Mouse (Mus musculus): ENCODE measurements at regions not wholly inside any gene's neighbourhood (a gene's known extent, or its start where the extent isn't known, plus 50 kb on each side); places are given as distances from the start of the nearest gene placed in this dataset.
"Not testable (repeated sequence)": the region's sequence is repeated elsewhere in the genome, so short reads cannot be mapped to it uniquely, and the experiment has no call there.

DNA sequence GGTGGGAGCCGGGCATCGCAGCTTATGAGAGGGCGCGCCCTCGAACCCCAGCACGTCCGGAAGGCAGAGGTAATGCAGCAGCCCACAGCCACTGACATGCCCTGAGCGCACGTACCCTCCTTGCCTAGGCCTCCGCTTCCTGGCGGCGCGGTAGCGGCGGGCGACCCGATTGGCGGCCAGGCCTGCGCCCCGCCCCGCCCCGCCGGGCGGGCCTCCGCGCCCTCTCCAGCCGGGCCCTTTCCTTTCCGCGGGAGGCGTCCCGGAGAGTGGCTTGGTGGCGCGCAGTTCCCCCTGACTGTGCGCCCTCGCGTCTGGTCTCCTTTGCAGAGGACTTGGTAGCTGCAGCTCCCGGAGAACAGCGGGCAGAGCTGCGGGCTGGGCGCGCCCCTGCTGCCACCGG, 461.1 kb downstream of the Gm21863 start:
- not testable (repeated sequence) for DNase-seq (ENCODE audit: extremely low read depth, low read depth, low spot score); H3K4me1 ChIP-seq (ENCODE audit: control insufficient read depth, insufficient read depth, low read length); H3K36me3 ChIP-seq (ENCODE audit: control insufficient read depth, insufficient read depth, low read length); H3K27me3 ChIP-seq (ENCODE audit: control insufficient read depth, insufficient read depth, low read length); H3K4me3 ChIP-seq (ENCODE audit: insufficient read depth, low read depth, low read length); H3K79me2 ChIP-seq (ENCODE audit: control insufficient read depth, insufficient read depth, low read length); H3K27ac ChIP-seq (replicated peaks; ENCODE audit: insufficient read depth, low read depth, low read length); H3K9ac ChIP-seq (ENCODE audit: low read depth, low read length)
- WGBS = 7% methylated on average over 35 of the region's 42 CpGs

GRCm38 (mm10) chr12:20426359-20426758, 472.1 kb downstream of the Gm21863 start:
- WGBS = 84% methylated on average over 3 of the region's 4 CpGs
- H3K36me3 ChIP-seq (ENCODE audit: control insufficient read depth, insufficient read depth, low read length); H3K4me3 ChIP-seq (ENCODE audit: insufficient read depth, low read depth, low read length); H3K27me3 ChIP-seq (ENCODE audit: control insufficient read depth, insufficient read depth, low read length); H3K27ac ChIP-seq (replicated peaks; ENCODE audit: insufficient read depth, low read depth, low read length); H3K4me1 ChIP-seq (ENCODE audit: control insufficient read depth, insufficient read depth, low read length); H3K79me2 ChIP-seq (ENCODE audit: control insufficient read depth, insufficient read depth, low read length); DNase-seq (ENCODE audit: extremely low read depth, low read depth, low spot score); H3K9ac ChIP-seq (ENCODE audit: low read depth, low read length): not testable (repeated sequence)

- H3K27ac ChIP-seq (replicated peaks; ENCODE audit: insufficient read depth, low read depth, low read length); H3K4me3 ChIP-seq (ENCODE audit: insufficient read depth, low read depth, low read length); H3K9ac ChIP-seq (ENCODE audit: low read depth, low read length); H3K79me2 ChIP-seq (ENCODE audit: control insufficient read depth, insufficient read depth, low read length); H3K27me3 ChIP-seq (ENCODE audit: control insufficient read depth, insufficient read depth, low read length); H3K4me1 ChIP-seq (ENCODE audit: control insufficient read depth, insufficient read depth, low read length); H3K36me3 ChIP-seq (ENCODE audit: control insufficient read depth, insufficient read depth, low read length): not testable (repeated sequence)
- DNase-seq (ENCODE audit: extremely low read depth, low read depth, low spot score) = peak; percentile 37
- WGBS = 38% methylated on average over 1 of the region's 1 CpGs
These were observed 510.3 kb downstream of the Gm21863 start for GRCm38 (mm10) chr12:20464585-20464984.

Measured in liver, adult 2 months (tissue).